Mouse (Mus musculus): Measurements from ENCODE around the gene Psrc1. TPM values are rescaled to one million over a fixed set of nuclear protein-coding genes. Genes with fewer than 3 reads are reported as not detected.

Gene Psrc1
- polyA plus RNA-seq, 1 experiment from 2014 or later = 16.7 TPM

DNA sequence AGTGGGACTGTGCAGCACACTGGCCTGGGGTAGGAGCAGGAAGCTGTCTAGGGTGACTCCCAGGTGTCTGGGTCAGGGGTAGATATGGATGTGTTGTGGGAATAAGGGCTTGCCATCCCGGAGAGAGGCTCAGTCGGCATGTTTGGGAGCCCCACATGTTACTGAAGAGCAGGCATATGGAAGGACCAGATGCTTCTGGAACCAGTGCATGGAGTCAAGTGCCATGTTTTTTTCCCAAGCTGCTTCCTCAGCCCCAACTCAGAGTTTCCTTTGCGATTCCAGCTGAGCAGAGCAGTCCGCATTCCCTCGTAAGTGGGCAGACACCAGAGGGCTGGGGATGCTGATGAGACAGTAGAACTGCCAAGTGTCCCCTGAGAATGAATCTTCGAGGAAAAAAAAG, 39.4 kb downstream of the Psrc1 start:
- no peak for DNase-seq (ENCODE audit: low spot score)

- DNase-seq (ENCODE audit: low spot score) = peak; percentile 62
Measured at GRCm38 (mm10) chr3:108423844-108424801, 40.5 kb downstream of the Psrc1 start.

DNA sequence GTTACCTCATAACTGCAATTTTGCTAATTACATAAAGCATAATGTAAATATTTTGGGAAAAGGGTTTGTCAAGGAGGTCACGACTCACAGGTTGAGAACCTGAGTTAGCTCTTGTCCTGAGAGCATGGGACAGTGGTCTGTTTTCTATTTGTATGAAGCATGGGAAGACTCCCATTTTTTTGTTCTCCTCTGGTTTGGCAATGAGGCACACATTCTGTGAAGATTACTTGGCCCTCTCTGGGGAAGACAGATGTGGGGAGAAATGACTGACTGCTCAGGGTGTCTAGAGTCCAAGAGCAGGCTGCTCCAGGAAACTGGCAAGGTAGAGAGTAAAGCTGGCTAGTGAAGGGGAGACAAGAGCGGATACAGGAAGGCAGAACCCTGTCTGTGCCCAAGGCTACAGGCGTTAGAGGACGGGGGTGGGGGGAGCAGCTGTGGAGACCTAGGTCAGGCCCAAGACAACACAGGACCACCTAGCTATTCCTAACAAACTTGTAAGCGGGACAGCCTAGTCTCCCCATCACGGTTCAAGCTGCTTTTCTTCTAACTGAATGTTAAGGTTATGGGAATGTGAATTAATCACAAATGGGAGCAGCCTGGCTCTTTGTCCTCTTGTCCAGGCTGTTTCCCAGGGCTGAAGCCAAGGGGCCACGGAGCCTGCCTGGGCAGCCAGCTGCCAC, 41.4 kb downstream of the Psrc1 start:
- DNase-seq (ENCODE audit: low spot score) = no peak

GRCm38 (mm10) chr3:108425624-108426018, 42.0 kb downstream of the Psrc1 start:
- no peak for DNase-seq (ENCODE audit: low spot score)

DNA sequence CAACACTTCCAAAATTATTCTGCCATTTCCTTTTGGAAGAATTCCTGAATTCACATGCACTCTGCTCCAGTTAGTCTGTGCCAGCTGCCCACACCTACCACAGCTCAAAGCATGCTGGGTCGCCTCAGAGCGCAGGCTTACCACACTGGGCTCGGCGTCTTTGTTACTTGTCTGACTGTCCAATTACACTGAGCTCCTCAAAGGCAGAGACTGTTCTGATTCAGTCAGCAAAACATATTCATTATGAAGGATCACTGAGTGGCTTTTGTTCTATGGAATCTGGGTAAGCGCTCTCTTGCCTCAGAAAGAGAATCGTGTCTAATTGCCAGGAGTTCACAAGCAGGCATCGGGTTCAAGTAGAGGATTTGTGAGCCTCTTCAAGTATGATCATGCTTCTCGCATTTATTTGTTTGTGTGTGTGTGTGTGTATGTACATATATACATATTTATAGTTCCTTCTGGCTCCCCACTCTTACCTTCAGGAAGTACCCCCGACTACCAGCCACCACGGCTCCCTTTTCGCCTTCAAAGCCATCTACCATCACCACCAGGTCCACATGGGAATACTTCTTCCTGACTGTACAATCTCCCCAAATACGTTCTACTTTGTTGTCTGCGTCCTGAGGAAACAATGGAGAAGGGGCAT, 49.0 kb downstream of the Psrc1 start:
- no peak for DNase-seq (ENCODE audit: low spot score)

DNA sequence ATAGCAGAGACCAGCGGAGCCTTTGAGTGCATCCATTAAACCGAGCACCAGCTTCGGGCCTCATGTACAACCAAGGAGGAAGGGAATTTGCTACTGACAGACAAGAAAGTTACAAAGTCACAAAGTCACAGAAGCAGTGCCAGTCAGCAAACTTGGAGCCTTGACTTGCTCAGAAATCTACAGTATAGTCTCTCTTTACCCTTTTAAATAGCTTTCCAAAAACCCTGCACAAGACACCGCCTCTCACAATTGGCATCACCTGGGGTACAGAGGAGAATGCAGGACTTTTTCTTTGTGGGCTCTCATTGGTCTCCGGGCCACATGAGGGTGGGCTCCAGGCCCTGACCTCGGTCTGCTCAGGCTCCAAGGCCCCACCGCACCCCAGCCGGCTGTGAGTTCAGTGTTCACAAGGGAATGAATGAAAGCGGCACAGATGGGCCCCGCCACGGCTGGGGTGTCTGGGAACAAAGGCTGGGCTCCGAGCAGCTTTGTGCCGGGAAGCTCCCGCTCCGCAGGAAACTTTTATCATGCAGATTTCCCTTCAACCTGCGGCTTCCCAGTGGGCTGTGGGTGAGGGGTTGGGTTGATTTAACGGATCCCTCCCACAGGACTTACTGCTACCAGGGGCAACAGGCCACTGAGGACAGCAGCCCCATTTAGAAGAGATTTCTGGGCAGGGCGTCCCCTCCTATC, 49.7 kb downstream of the Psrc1 start:
- no peak for DNase-seq (ENCODE audit: low spot score)

GRCm38 (mm10) chr3:108433881-108434495, 50.3 kb downstream of the Psrc1 start:
- no peak for DNase-seq (ENCODE audit: low spot score)

- DNase-seq (ENCODE audit: low spot score) = no peak
Measured at GRCm38 (mm10) chr3:108435701-108436379, 52.2 kb downstream of the Psrc1 start.

GRCm38 (mm10) chr3:108436380-108436714, 52.7 kb downstream of the Psrc1 start:
- DNase-seq (ENCODE audit: low spot score) = no peak

Other genes with a start within 250 kb of the Psrc1 start
- 164 and 168 TPM in 2 replicates for gene Gnai3, start 237.7 kb upstream of the Psrc1 start, polyA plus RNA-seq (2015; fragmentation: Nextera tagmentation; extraction: Ambion mirVana)
- 0.05 TPM in 1 of 2 replicates, not detected in the other for gene Gpr61, start 229.0 kb upstream of the Psrc1 start, polyA plus RNA-seq (2015; fragmentation: Nextera tagmentation; extraction: Ambion mirVana)
- 1.4 and 1.6 TPM in 2 replicates for gene Amigo1, start 197.5 kb upstream of the Psrc1 start, polyA plus RNA-seq (2015; fragmentation: Nextera tagmentation; extraction: Ambion mirVana)
- gene Cyb561d1, start 182.6 kb upstream of the Psrc1 start, polyA plus RNA-seq (2015; fragmentation: Nextera tagmentation; extraction: Ambion mirVana) = 7.5 and 9.1 TPM in 2 replicates
- 14.2 and 15.7 TPM in 2 replicates for gene Atxn7l2, start 172.9 kb upstream of the Psrc1 start, polyA plus RNA-seq (2015; fragmentation: Nextera tagmentation; extraction: Ambion mirVana)
- gene Sypl2, start 157.2 kb upstream of the Psrc1 start, polyA plus RNA-seq (2015; fragmentation: Nextera tagmentation; extraction: Ambion mirVana) = 0.10 and 0.14 TPM in 2 replicates
- gene Psma5, start 126.9 kb upstream of the Psrc1 start, polyA plus RNA-seq (2015; fragmentation: Nextera tagmentation; extraction: Ambion mirVana) = 311 and 322 TPM in 2 replicates
- 2.7 and 2.9 TPM in 2 replicates for gene Sort1, start 99.8 kb upstream of the Psrc1 start, polyA plus RNA-seq (2015; fragmentation: Nextera tagmentation; extraction: Ambion mirVana)
- gene Mybphl, start 18.9 kb upstream of the Psrc1 start, polyA plus RNA-seq (2015; fragmentation: Nextera tagmentation; extraction: Ambion mirVana) = 0.23 and 0.29 TPM in 2 replicates
- 2.2 and 3.4 TPM in 2 replicates for gene Celsr2, start 31.7 kb downstream of the Psrc1 start, polyA plus RNA-seq (2015; fragmentation: Nextera tagmentation; extraction: Ambion mirVana)
- 122 and 127 TPM in 2 replicates for gene Sars, start 61.4 kb downstream of the Psrc1 start, polyA plus RNA-seq (2015; fragmentation: Nextera tagmentation; extraction: Ambion mirVana)
- 0.22 TPM in 1 of 2 replicates, not detected in the other for gene 1700013F07Rik, start 150.3 kb downstream of the Psrc1 start, polyA plus RNA-seq (2015; fragmentation: Nextera tagmentation; extraction: Ambion mirVana)
- gene 5330417C22Rik, start 152.7 kb downstream of the Psrc1 start, polyA plus RNA-seq (2015; fragmentation: Nextera tagmentation; extraction: Ambion mirVana) = 1.0 and 1.2 TPM in 2 replicates
- gene Tmem167b, start 178.6 kb downstream of the Psrc1 start, polyA plus RNA-seq (2015; fragmentation: Nextera tagmentation; extraction: Ambion mirVana) = 31.3 and 32.0 TPM in 2 replicates
- gene Taf13, start 187.9 kb downstream of the Psrc1 start, polyA plus RNA-seq (2015; fragmentation: Nextera tagmentation; extraction: Ambion mirVana) = 45.5 and 48.4 TPM in 2 replicates
- gene Wdr47, start 207.4 kb downstream of the Psrc1 start, polyA plus RNA-seq (2015; fragmentation: Nextera tagmentation; extraction: Ambion mirVana) = 6.8 and 8.1 TPM in 2 replicates

All from thymus, postnatal 0 days (tissue).